Mouse (Mus musculus): ENCODE results near the gene Exoc3l4.

DNA sequence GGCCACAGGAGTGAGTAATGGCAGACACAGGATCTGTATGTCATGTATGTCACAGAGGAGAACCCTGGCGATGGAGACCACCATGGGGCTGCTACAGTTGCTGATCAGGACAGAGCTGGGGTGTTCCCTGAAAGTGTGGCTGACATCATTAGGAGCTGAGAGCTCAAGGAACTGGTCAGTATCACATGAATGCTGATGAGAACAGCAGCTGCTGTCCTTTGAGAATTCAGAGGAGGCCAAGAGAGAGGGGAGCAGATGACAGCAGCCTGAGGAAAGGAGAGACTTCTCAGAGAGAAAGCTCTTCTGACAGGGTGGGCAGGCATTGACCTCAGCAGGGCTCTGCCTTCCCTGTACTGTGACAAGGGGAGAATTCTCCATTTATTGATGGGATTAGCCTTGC is 40.9 kb downstream of the Exoc3l4 start:
- TF ChIP-seq CTCF (conservative IDR thresholded peaks at IDR 0.05; ENCODE audit: insufficient read depth, insufficient read length, low read depth, low read length) (no peak), POLR2A (IDR thresholded peaks at IDR 0.05; ENCODE audit: low read depth, low read length) (no peak)

All from kidney, adult 2 months (tissue).